Mouse (Mus musculus): ENCODE measurements around the gene Rasgrp4. TPM values are rescaled to one million over a fixed set of nuclear protein-coding genes. Genes with fewer than 3 reads are reported as not detected.
"Not testable (repeated sequence)": the region's sequence is repeated elsewhere in the genome, so short reads cannot be mapped to it uniquely, and the experiment has no call there.

Gene Rasgrp4
- total and polyA plus RNA-seq, 2 experiments from 2014 or later = 0.19 to 0.79 TPM

- Histone ChIP-seq H3K4me2 (ENCODE audit: low read depth, low read length) (no peak overlapping the region), H3K9me3 (replicated peaks; ENCODE audit: control insufficient read depth, low read length) (no peaks in the 10 kb centered on the region), H3K4me1 (ENCODE audit: control insufficient read depth, insufficient read depth) (peaks cover 16% of the 10 kb centered on the region), H3K27me3 (ENCODE audit: control insufficient read depth, insufficient read depth, low read length) (peaks cover 46% of the 10 kb centered on the region), H3K4me3 (ENCODE audit: low read depth, low read length) (no peak overlapping the region), H3K9ac (replicated peaks; ENCODE audit: low read depth, low read length) (no peak overlapping the region), H3K36me3 (replicated peaks; ENCODE audit: control insufficient read depth, insufficient read depth, low read length) (peaks cover 41% of the 10 kb centered on the region), H3K27ac (ENCODE audit: low read depth) (no peak overlapping the region)
- ATAC-seq (ENCODE audit: insufficient read depth, low read depth) (no peak), DNase-seq (ENCODE audit: low spot score) (no peak)
- TF ChIP-seq EP300 (IDR thresholded peaks at IDR 0.05; ENCODE audit: low read depth) (no peak), CTCF (IDR thresholded peaks at IDR 0.05; ENCODE audit: low read depth) (no peak)
- WGBS = 49% methylated on average over 31 of the region's 32 CpGs
Measured at GRCm38 (mm10) chr7:29172390-29173016, 37.9 kb downstream of the Rasgrp4 start.

- no peak overlapping the region for H3K27ac ChIP-seq (ENCODE audit: low read depth)
- H3K9me3 ChIP-seq (replicated peaks; ENCODE audit: control insufficient read depth, low read length) = no peaks in the 10 kb centered on the region
- H3K4me3 ChIP-seq (ENCODE audit: low read depth, low read length) = no peak overlapping the region
- no peak overlapping the region for H3K4me2 ChIP-seq (ENCODE audit: low read depth, low read length)
- TF ChIP-seq CTCF (IDR thresholded peaks at IDR 0.05; ENCODE audit: low read depth) = no peak
- TF ChIP-seq EP300 (IDR thresholded peaks at IDR 0.05; ENCODE audit: low read depth) = no peak
- 88% methylated on average over 4 of the region's 4 CpGs for WGBS
- no peak for ATAC-seq (ENCODE audit: insufficient read depth, low read depth)
- peaks cover 41% of the 10 kb centered on the region for H3K36me3 ChIP-seq (replicated peaks; ENCODE audit: control insufficient read depth, insufficient read depth, low read length)
- 0 out of 2 replicates have a peak, but pooled peaks cover 5% of the 10 kb centered on the region for H3K27me3 ChIP-seq (ENCODE audit: control insufficient read depth, insufficient read depth, low read length)
- DNase-seq (ENCODE audit: low spot score) = no peak
- H3K4me1 ChIP-seq (ENCODE audit: control insufficient read depth, insufficient read depth) = peaks cover 14% of the 10 kb centered on the region
- H3K9ac ChIP-seq (replicated peaks; ENCODE audit: low read depth, low read length) = no peak overlapping the region
Measured at GRCm38 (mm10) chr7:29178106-29178505, 43.5 kb downstream of the Rasgrp4 start.

DNA sequence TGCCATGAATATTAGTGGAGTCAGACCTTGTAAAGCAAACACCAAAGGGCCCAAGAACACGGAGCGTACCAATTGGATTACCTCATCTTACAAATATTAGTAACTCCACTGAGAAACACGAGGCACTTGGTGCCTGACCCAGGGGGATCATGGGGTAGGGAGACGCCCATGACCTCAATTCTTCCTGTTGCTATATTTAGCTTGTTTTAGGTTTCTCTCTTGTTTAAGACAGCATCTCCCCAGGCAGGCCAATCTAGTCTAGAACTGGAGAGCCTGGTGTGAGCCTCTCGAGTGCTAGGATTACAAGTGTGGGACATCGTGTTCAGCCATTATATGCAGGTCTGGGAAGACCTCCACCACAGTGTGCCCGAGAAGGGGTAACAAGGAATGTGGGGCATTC lies 44.7 kb downstream of the Rasgrp4 start:
- Histone ChIP-seq H3K4me1 (ENCODE audit: control insufficient read depth, insufficient read depth) (peaks cover 14% of the 10 kb centered on the region), H3K9ac (replicated peaks; ENCODE audit: low read depth, low read length) (peak overlapping the region; percentile 89), H3K36me3 (replicated peaks; ENCODE audit: control insufficient read depth, insufficient read depth, low read length) (peaks cover 30% of the 10 kb centered on the region), H3K4me3 (ENCODE audit: low read depth, low read length) (peak overlapping the region; percentile 94), H3K9me3 (replicated peaks; ENCODE audit: control insufficient read depth, low read length) (no peaks in the 10 kb centered on the region), H3K27me3 (ENCODE audit: control insufficient read depth, insufficient read depth, low read length) (no peaks in the 10 kb centered on the region), H3K4me2 (ENCODE audit: low read depth, low read length) (peak overlapping the region; percentile 89), H3K27ac (ENCODE audit: low read depth) (peak overlapping the region; percentile 85)
- ATAC-seq (ENCODE audit: insufficient read depth, low read depth) (no peak), DNase-seq (ENCODE audit: low spot score) (peak; percentile 40)
- 16% methylated on average over 7 of the region's 7 CpGs for WGBS
- TF ChIP-seq EP300 (IDR thresholded peaks at IDR 0.05; ENCODE audit: low read depth) = no peak
- no peak for TF ChIP-seq CTCF (IDR thresholded peaks at IDR 0.05; ENCODE audit: low read depth)

DNA sequence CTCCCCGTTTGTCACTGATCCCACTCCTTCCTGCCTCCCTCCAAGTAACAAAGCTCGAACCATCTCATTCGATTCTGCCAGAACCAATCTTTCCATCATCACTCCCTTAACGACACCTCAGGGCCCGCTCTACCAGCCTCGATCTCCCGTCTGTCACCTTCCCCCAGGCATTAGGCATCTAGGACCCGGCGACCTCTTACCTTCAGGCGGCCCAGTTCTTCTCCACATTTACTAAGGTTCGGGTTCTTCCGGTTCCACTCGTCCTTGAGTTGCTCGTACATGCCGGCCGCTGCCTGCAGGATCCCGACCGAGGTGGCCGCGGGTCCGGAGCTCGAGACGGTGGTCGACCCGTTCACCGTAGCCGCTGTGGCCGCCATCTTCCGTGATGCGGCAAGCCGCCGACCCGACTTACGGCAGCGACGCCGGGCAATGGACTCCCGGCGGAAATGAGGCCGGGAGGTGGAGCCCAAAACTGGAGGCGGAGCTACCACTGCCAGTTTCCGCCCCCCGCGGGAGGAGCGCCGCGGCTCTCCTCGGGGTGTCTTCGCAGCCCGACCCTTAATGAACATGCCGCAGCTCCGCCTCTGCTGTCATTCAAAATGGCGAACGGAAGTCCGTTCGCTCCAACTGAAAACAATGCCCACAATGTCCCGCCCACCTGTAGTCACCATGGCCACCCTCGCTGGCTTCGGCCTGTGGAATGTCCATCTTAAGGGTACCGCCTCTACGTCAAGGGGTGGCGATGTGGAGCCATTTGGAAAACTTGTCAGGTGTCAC lies 45.6 kb downstream of the Rasgrp4 start, which contains the start of gene Psmd8:
TSS of gene Psmd8 (minus strand) at position 625 of the 777 bp plus-strand sequence.
- no peaks in the 10 kb centered on the region for H3K27me3 ChIP-seq (ENCODE audit: control insufficient read depth, insufficient read depth, low read length)
- ATAC-seq (ENCODE audit: insufficient read depth, low read depth) (peak; percentile 97), DNase-seq (ENCODE audit: low spot score) (peak; percentile 99)
- no peaks in the 10 kb centered on the region for H3K9me3 ChIP-seq (replicated peaks; ENCODE audit: control insufficient read depth, low read length)
- H3K27ac ChIP-seq (ENCODE audit: low read depth) = peak within 1 kb of the TSS; percentile 85
- H3K4me2 ChIP-seq (ENCODE audit: low read depth, low read length) = peak within 1 kb of the TSS; percentile 89
- TF ChIP-seq CTCF (IDR thresholded peaks at IDR 0.05; ENCODE audit: low read depth) (peak; percentile 54), EP300 (IDR thresholded peaks at IDR 0.05; ENCODE audit: low read depth) (peak; percentile 47; the same call in 1 of the 2 replicates)
- peak within 1 kb of the TSS; percentile 89 for H3K9ac ChIP-seq (replicated peaks; ENCODE audit: low read depth, low read length)
- peaks cover 20% of the 10 kb centered on the region for H3K36me3 ChIP-seq (replicated peaks; ENCODE audit: control insufficient read depth, insufficient read depth, low read length)
- H3K4me1 ChIP-seq (ENCODE audit: control insufficient read depth, insufficient read depth) = peaks cover 14% of the 10 kb centered on the region
- peak within 1 kb of the TSS; percentile 94 for H3K4me3 ChIP-seq (ENCODE audit: low read depth, low read length)
- WGBS = under 1% methylated on average over 62 of the region's 62 CpGs

GRCm38 (mm10) chr7:29180854-29181236 lies 46.2 kb downstream of the Rasgrp4 start:
- H3K9me3 ChIP-seq (replicated peaks; ENCODE audit: control insufficient read depth, low read length) = no peaks in the 10 kb centered on the region
- TF ChIP-seq EP300 (IDR thresholded peaks at IDR 0.05; ENCODE audit: low read depth) = no peak
- no peak for TF ChIP-seq CTCF (IDR thresholded peaks at IDR 0.05; ENCODE audit: low read depth)
- peak overlapping the region; percentile 19; the same call in 1 of the 2 replicates for H3K4me2 ChIP-seq (ENCODE audit: low read depth, low read length)
- DNase-seq (ENCODE audit: low spot score) = no peak
- H3K36me3 ChIP-seq (replicated peaks; ENCODE audit: control insufficient read depth, insufficient read depth, low read length) = peaks cover 15% of the 10 kb centered on the region
- 39% methylated on average over 5 of the region's 5 CpGs for WGBS
- H3K4me3 ChIP-seq (ENCODE audit: low read depth, low read length) = peak overlapping the region; percentile 94
- no peak for ATAC-seq (ENCODE audit: insufficient read depth, low read depth)
- peaks cover 14% of the 10 kb centered on the region for H3K4me1 ChIP-seq (ENCODE audit: control insufficient read depth, insufficient read depth)
- H3K27me3 ChIP-seq (ENCODE audit: control insufficient read depth, insufficient read depth, low read length) = no peaks in the 10 kb centered on the region
- H3K27ac ChIP-seq (ENCODE audit: low read depth) = no peak overlapping the region
- H3K9ac ChIP-seq (replicated peaks; ENCODE audit: low read depth, low read length) = no peak overlapping the region

DNA sequence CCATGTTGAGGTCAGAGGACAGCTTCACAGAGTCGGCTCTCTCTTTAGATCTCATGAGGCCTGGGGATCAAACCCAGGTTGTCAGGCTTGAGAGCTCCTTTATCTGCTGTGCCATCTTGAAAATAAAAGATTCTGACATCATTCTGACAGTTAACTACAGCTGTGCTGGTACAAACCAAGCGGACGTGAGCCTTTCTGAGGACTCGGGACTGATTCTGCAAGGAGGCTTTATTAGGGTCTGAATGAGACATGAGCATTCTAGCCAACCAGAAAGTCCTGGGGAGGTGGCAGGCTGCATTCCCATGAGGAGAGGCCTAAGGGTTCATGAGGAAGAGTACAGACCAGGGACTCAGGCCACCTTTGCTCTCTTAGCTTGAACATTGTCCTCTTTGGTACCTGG lies 46.7 kb downstream of the Rasgrp4 start:
- H3K27me3 ChIP-seq (ENCODE audit: control insufficient read depth, insufficient read depth, low read length); DNase-seq (ENCODE audit: low spot score); H3K27ac ChIP-seq (ENCODE audit: low read depth); H3K4me3 ChIP-seq (ENCODE audit: low read depth, low read length); H3K9ac ChIP-seq (replicated peaks; ENCODE audit: low read depth, low read length); H3K9me3 ChIP-seq (replicated peaks; ENCODE audit: control insufficient read depth, low read length); H3K4me2 ChIP-seq (ENCODE audit: low read depth, low read length); ATAC-seq (ENCODE audit: insufficient read depth, low read depth); H3K36me3 ChIP-seq (replicated peaks; ENCODE audit: control insufficient read depth, insufficient read depth, low read length): not testable (repeated sequence)
- 97% methylated on average over 4 of the region's 4 CpGs for WGBS
- peaks cover 14% of the 10 kb centered on the region for H3K4me1 ChIP-seq (ENCODE audit: control insufficient read depth, insufficient read depth)

- not testable (repeated sequence) for ATAC-seq (ENCODE audit: insufficient read depth, low read depth); H3K36me3 ChIP-seq (replicated peaks; ENCODE audit: control insufficient read depth, insufficient read depth, low read length); H3K4me3 ChIP-seq (ENCODE audit: low read depth, low read length); H3K27ac ChIP-seq (ENCODE audit: low read depth); H3K4me2 ChIP-seq (ENCODE audit: low read depth, low read length); H3K9ac ChIP-seq (replicated peaks; ENCODE audit: low read depth, low read length); H3K9me3 ChIP-seq (replicated peaks; ENCODE audit: control insufficient read depth, low read length); DNase-seq (ENCODE audit: low spot score); H3K4me1 ChIP-seq (ENCODE audit: control insufficient read depth, insufficient read depth); H3K27me3 ChIP-seq (ENCODE audit: control insufficient read depth, insufficient read depth, low read length)
- 67% methylated on average over 1 of the region's 1 CpGs for WGBS
Measured at GRCm38 (mm10) chr7:29194230-29194629, 59.6 kb downstream of the Rasgrp4 start.
